Comparison of ENCODE assay signal across 26 mouse cellular contexts in the genomic region with DNA sequence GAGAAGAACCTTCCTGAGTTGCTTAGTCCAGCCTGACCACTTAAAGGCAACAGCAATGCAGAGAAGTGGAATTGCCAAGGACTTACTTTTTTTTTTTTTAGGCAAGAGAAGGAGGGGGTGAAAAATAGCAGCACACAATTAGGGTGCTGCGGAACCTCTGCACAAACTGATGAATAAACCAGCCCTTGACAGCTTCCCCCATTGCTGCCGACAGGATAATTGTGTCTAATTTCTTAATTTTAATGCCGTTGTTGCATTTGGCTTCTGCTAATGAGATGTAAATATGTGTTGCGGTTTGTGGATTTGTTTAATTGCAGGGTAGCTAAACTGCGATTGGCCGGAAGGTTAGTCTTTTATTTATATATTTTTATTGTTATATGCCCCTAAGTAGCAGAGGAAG.
"Had no signal": no experiment of that assay in that cellular context is flagged by ENCODE, and none has a peak within 500 bp of the region (broad histone marks: within the 10 kb centered on the region; RNA-seq: fewer than 3 reads in every experiment).

No protein-coding gene starts in this region.

- ATAC-seq: hindbrain, postnatal 0 days; intestine, embryonic 16.5 days; liver, embryonic 12.5 days had no signal

- H3K4me3 ChIP-seq: gastrocnemius, adult 2 months; heart, embryonic 10.5 days; heart, embryonic 12.5 days; hindbrain, embryonic 13.5 days; hindbrain, embryonic 15.5 days; kidney, embryonic 15.5 days; limb, embryonic 13.5 days; limb, embryonic 15.5 days; liver, embryonic 12.5 days had no signal

- H3K9me3 ChIP-seq: heart, embryonic 10.5 days; heart, embryonic 12.5 days; hindbrain, embryonic 13.5 days; hindbrain, embryonic 15.5 days; kidney, embryonic 15.5 days; limb, embryonic 13.5 days; limb, embryonic 15.5 days; liver, embryonic 12.5 days had no signal

- H3K4me1 ChIP-seq: heart, embryonic 10.5 days; heart, embryonic 12.5 days; hindbrain, embryonic 13.5 days; hindbrain, embryonic 15.5 days; kidney, embryonic 15.5 days; limb, embryonic 13.5 days; limb, embryonic 15.5 days; liver, embryonic 12.5 days had no signal

- H3K36me3 ChIP-seq: heart, embryonic 10.5 days; heart, embryonic 12.5 days; hindbrain, embryonic 13.5 days; hindbrain, embryonic 15.5 days; kidney, embryonic 15.5 days; limb, embryonic 13.5 days; limb, embryonic 15.5 days; liver, embryonic 12.5 days had no signal

- H3K27me3 ChIP-seq: heart, embryonic 12.5 days; hindbrain, embryonic 13.5 days; hindbrain, embryonic 15.5 days; kidney, embryonic 15.5 days; limb, embryonic 13.5 days; limb, embryonic 15.5 days; liver, embryonic 12.5 days had no signal

- H3K27ac ChIP-seq: gastrocnemius, adult 2 months; heart, embryonic 10.5 days; hindbrain, embryonic 13.5 days; hindbrain, embryonic 15.5 days; hindbrain, postnatal 0 days; kidney, embryonic 15.5 days; kidney, postnatal 0 days; limb, embryonic 13.5 days; limb, embryonic 15.5 days; liver, embryonic 12.5 days; liver, embryonic 14.5 days had no signal

- H3K4me2 ChIP-seq: heart, embryonic 12.5 days; hindbrain, embryonic 13.5 days; hindbrain, embryonic 15.5 days; kidney, embryonic 15.5 days; limb, embryonic 13.5 days; limb, embryonic 15.5 days; liver, embryonic 12.5 days had no signal

- H3K9ac ChIP-seq: heart, embryonic 12.5 days; hindbrain, embryonic 13.5 days; hindbrain, embryonic 15.5 days; kidney, embryonic 15.5 days; limb, embryonic 13.5 days; limb, embryonic 15.5 days; liver, embryonic 12.5 days; liver, embryonic 14.5 days had no signal

- DNase-seq: gastrocnemius, adult 2 months; gastrocnemius, postnatal 10 days; gastrocnemius, postnatal 25 days; heart, adult 18-20 months; heart, postnatal 10 days; heart, postnatal 36 days; kidney, adult 11 months; kidney, adult 2 months; kidney, adult 9 months; kidney, postnatal 14 days; kidney, postnatal 36 days; layer of hippocampus, adult 9-11 months; layer of hippocampus, postnatal 36 days; left cerebral cortex, postnatal 4 days had no signal
